Mouse (Mus musculus): ENCODE results near the gene Slc25a22.
"Not testable (repeated sequence)": the region's sequence is repeated elsewhere in the genome, so short reads cannot be mapped to it uniquely, and the experiment has no call there.

Gene Slc25a22

DNA sequence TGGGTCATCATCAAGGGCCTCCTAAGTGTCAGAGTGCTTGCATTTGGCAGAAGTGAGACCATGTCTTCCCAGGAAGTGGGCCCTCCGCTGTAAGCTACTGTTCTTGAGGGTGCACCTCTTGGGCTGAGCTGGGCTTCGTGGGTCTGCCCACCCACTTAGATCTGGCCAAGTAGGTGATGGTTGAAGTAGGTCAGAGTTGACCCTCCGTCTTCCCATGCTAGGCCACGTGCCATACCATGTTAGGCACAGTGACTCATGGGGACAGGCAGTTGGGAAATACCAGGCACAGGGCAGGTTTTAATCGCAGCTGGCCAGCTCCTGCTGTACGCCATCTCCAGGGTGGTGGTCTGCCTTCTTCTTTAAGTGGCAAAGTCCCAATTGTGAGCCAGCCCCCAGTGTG lies 19.0 kb upstream of the Slc25a22 start:
- DNase-seq: no peak

DNA sequence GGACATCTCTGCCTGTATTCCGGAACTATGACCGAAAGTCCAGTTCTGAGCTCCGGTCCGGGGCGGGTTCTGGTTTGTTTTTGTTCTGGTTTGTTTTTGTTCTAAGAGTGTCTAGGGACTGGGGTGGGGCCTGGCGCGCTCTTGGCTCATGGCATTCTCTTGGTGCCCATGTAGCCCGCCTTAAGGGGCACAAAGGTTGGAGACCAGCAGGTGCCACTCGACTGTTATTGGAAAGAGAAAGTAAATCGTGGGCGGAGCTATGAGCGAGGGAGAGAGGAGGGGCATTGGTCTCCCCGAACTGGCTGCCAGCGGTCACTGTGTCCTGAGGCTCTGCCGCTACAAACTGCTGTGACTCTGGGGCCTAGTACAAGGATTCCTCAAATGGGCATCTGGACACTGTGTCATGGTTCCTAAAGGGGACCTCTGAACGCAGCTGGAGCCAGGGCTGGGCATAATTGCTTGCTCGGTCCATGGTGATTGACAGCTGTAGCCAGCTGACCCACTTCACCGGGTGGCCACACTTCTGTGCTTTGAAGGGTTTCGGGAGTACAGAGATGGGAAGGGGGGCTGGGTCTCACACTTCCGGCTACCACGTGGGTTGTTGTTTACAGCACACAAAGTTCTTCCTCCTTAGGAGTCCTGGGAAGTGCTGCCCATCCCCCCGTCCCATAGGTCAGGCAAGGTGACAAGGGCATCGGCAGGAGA lies 18.1 kb upstream of the Slc25a22 start:
- peak; percentile 90 for DNase-seq

GRCm38 (mm10) chr7:141454967-141455551 lies 17.4 kb upstream of the Slc25a22 start, which contains the start of gene Pnpla2:
Pnpla2 (plus strand) TSS chr7:141455198.
- peak; percentile 98 for DNase-seq

- no peak for DNase-seq
These were observed 15.9 kb upstream of the Slc25a22 start for GRCm38 (mm10) chr7:141453636-141454035.

GRCm38 (mm10) chr7:141451928-141452327 lies 14.2 kb upstream of the Slc25a22 start:
- DNase-seq: no peak

DNA sequence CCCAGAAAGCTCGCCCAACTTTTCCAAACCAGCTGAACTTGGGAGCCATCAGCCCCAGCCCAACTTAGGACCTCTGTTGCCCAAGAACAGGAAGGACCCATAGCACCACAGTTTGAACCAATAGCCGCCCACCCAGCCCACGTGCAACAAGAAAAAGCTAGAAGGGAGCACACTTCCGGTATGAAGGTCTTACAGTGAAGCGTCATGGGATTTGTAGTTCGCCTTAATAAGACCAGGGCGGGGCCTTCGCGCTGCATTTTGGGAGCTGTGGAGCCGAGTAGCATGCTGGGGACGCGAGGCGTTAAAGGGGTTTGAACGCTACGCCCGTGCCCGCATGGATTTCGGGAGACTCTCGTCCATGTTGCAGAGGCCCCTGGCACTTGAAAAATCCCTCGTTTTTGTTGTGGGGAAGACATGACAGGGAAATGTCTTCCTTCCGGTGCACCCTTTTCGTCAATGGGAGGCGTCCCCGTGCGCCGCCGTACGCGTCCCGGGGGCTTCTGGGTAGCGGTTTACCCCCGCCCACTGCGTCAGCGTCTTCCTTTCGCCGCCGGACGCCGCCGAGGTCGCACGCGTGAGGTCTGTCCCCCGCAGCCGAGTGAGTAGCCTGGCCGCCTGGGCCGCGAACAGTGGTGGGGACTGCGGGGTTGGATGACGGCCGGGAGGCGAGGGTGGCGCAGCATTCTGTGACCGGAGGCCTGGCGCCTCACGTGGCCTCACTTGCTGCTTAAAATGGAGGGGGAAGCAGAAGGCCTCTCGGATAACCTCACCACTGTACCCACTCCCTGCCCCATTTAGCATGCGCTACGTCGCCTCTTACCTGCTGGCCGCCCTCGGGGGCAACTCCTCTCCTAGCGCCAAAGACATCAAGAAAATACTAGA lies 9.7 kb upstream of the Slc25a22 start, which contains the start of gene Rplp2:
Rplp2 (plus strand) TSS at position 261 of the 882 bp plus-strand sequence.
- peak; percentile 97 for DNase-seq

DNA sequence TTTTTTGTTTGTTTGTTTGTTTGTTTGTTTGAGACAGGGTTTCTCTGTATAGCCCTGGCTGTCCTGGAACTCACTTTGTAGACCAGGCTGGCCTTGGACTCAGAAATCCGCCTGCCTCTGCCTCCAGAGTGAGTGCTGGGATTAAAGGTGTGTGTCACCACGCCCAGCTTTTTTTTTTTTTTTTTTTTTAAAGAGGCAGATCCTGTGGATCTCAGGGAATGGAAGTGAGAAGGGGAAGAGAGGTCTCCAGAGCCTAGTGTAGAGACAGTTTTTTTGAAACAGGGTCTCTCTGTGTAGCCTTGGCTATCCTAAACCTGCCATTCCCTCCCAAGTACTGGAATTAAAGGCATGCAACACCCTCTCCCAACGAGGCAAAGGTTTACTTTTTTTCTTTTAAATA lies 8.7 kb upstream of the Slc25a22 start:
- not testable (repeated sequence) for DNase-seq

DNA sequence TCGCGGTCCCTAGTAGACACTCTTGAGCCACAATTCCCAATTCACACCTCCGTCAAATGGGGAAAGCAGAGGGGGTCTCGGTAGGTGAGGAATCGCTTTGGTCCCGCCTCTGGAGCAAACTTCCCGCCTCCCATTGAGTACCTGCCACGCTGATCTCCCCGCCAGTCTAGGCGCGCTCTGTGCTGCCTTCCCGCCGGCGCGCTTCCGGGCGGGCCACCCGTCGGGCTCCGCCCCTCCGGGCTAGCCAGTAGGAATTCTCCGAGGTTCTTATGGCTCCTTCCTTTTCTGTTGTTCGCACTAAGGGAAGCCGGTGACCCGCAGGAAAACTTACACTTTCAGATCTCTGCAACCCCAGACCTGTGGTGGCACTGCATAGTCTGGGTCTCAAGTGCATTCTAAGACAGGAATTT lies 6.1 kb upstream of the Slc25a22 start, which contains the start of gene Pidd1:
Pidd1 (minus strand) TSS at position 198 of the 410 bp plus-strand sequence.
- DNase-seq: peak; percentile 79

DNA sequence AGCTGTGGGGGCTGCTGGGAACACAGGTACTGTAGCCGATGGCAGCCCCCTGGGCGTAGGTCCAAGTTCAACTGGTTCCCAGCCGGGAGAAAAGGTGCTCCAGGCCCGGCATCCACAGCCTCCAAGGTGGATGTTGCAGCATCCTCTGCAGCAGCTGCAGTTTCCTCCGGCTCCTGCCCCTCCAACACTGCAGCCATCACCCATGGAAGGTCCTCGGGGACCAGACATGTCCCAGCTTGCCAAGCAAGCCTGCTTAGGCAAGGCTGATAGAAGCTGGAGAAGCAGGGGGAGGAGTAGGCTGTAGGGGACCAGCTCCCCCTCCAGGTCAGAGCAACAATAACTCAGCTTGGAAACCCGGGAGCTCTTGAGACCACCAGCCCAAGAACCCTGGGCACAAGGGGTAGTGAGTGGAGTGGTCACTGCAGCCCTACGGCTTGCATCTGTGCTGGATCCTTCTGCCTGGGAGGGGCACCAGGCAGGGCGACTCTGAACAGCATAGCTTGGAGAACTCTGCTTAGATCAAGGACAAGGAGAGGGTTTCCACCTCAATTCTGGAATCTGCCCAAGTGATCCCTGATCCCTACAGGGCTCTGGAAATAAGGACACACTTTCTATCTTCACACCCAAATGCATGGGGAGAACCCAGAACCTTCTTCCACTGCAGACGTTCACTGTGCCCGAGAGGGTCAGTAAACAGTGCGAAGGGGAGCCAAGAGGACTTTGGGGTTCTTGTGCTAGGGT lies 5.6 kb upstream of the Slc25a22 start:
- no peak for DNase-seq

DNA sequence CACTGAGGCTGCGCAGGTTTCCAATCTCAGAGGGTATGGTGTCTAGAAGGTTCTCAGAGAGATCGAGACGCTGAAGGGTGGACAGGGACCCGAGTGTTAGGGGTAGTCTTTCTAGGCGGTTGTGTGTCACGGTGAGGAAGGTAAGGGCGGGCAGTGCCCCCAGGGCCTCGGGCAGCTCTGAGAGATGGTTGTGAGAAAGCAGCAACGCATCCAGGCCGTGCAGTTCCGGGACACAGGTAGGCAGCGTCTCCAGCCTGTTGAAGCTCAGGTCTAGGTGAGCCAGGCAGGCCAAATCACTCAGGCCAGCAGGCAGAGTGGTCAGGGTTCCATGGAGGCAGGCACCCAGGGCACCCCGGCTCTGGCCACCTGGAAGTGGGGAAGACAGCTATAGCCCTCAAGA lies 4.5 kb upstream of the Slc25a22 start:
- no peak for DNase-seq

- no peak for DNase-seq
These were observed 3.8 kb upstream of the Slc25a22 start for GRCm38 (mm10) chr7:141441460-141441859.

DNA sequence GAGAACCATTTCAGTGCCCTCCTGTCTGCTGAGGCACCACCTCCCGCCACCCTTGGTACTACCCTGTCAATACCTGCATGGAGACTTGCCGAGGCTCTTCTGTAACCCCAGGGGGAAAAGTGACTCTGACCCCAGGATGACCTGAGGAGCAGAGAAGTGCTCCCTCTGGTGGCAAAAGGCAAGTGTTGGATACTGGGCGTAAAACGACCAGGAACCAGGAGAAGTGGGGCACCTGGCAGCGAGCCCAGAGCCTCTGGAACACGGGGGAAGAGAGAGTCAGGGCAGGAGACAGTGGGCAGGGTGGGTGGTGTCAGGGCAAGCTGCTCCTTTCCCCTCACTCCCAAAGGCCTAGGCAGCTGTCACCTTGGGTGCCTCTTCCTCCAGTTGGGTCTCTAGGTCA lies 2.9 kb upstream of the Slc25a22 start:
- DNase-seq: peak; percentile 72

DNA sequence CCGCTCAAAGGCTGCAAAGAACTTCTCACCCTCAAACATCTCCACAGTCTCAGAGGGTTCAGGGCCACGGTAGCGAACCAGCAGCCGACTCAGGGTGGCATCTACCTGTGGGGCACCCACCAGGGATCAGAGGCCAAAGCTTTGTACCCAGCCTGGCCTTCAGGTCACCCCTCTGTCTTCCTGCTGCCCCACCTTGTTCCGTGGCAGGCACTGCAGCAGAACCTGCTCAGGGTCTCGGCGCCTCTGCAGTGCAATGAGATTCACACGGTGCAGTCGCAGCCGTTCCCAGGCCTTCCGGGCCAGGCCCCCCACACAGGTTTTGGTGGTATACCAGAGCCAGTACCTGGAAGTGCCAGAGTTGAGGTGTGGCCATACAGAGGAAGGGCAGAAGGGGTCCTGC lies 2.1 kb upstream of the Slc25a22 start:
- DNase-seq: no peak

DNA sequence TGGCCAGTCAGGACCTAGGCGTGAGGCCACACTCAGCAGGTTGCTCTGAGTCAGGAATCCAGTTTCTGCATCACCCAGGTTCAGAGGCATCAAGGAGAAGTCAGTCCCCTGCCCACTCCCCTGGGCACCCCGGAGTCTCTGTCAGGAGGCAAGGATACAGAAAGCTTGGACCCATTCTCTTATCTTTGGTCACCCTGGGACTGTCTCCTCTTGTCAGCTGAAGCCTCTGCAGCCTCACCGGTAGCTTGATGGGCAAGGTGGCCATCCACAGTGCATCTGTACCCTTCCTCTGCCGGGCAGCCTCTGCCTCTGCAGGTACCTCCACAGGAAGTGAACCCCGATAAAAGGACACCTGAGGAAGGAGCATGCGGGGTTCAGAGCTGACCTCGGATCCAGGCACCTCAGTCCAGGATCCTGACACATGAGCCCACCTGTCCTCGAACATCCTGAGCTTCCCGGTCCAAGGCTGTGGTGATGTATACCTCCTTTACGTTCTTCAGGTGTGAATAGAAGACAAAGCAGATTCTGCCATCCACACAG lies 1.5 kb upstream of the Slc25a22 start:
- DNase-seq: no peak

GRCm38 (mm10) chr7:141438201-141438968 lies 693 bp upstream of the Slc25a22 start:
- no peak for DNase-seq

DNA sequence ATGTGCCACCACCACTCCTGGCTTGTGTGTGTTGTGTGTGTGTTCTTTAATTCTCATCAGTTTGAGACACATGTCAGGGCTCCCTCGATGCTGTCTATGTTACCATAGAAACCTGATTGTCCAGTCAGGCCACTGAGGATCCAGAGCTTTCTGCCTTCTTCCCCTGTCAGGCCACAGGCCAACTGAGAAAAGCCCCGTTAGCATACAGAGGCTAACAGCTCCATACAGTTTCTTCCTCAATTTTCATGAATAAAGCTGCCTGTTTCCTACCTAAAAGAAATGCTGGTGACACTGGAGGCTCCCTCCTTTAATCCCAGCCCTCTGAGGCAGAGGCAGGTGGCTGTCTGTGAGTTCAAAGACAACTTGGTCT lies 1.2 kb downstream of the Slc25a22 start:
- no peak for DNase-seq

DNA sequence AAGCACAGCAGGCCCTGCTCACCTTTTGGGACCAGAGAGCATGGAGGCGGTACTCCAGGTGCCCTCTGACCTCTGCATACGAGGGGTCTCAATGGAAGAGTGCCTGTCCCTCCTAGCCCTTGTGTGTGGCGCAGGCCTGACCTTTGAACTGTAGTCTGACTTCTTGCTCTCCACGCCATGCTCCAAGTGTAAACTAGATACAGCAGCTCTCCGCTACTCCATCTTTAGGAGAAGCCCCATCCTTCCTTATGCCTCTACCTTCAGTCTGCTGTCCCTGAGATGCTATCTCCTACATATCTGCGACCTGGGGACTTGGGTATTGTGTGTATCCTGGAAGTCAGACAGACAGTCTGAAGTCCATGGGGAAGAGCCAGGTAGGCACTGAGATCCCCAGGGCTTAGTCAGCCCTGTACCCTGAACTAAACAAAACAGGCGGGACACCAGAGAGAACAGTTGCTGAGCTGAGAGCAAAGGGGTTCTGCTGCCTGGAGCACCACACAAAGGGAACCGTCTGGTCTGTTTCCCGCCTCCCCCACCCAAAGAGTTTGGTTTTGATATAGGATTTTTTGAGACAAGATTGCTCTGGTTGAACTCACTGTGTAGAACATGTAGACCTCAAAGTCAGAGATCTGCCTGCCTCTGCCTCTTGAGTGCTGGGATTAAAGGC lies 1.7 kb downstream of the Slc25a22 start:
- no peak for DNase-seq

- peak; percentile 68 for DNase-seq
These were observed 2.4 kb downstream of the Slc25a22 start for GRCm38 (mm10) chr7:141435129-141435855.

- DNase-seq: no peak
These were observed 3.2 kb downstream of the Slc25a22 start for GRCm38 (mm10) chr7:141434464-141434863.

Measured in kidney, adult 18-20 months (tissue).